Mouse (Mus musculus): ENCODE measurements at regions not wholly inside any gene's neighbourhood (a gene's known extent, or its start where the extent isn't known, plus 50 kb on each side); places are given as distances from the start of the nearest gene placed in this dataset.

GRCm38 (mm10) chr3:38647737-38648330 lies 163.2 kb upstream of the Ankrd50 start:
- no peak for DNase-seq (ENCODE audit: low spot score)
- no peak overlapping the region for H3K4me3 ChIP-seq (ENCODE audit: low read depth, low read length)
- H3K9ac ChIP-seq (ENCODE audit: low read length), result no peak overlapping the region
- H3K4me1 ChIP-seq (ENCODE audit: control insufficient read depth, insufficient read depth, low read length), result no peaks in the 10 kb centered on the region
- H3K4me2 ChIP-seq (ENCODE audit: low read length), result no peak overlapping the region
- ATAC-seq, result no peak
- H3K9me3 ChIP-seq (replicated peaks; ENCODE audit: control insufficient read depth, low read length), result no peaks in the 10 kb centered on the region
- no peak overlapping the region for H3K27ac ChIP-seq (ENCODE audit: low read depth, low read length)
- no peaks in the 10 kb centered on the region for H3K36me3 ChIP-seq (ENCODE audit: control insufficient read depth, insufficient read depth, low read length)
- WGBS, result 89% methylated on average over 7 of the region's 7 CpGs
- no peaks in the 10 kb centered on the region for H3K27me3 ChIP-seq (replicated peaks; ENCODE audit: control insufficient read depth, insufficient read depth, low read length)

DNA sequence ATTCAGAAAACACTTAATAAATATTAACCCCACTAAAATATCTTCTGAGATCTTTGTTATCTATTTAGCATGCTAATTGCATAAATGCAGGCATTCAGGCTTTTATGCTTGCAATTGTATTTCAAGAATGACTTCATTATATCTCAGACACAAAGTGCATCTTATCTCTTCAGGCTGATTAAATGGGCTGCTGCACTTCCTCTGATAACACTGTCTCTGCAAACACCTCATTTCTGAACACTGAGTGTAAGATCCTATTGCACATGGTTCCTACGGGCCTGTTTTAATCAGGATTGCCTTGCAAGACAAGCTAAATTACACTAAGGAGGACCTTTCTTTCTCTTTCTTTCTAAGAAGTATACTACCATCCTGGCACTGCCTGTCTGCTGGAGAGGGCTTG lies 157.1 kb upstream of the Ankrd50 start:
- WGBS, result 78% methylated on average over 1 of the region's 1 CpGs
- DNase-seq (ENCODE audit: low spot score), result no peak
- no peaks in the 10 kb centered on the region for H3K9me3 ChIP-seq (replicated peaks; ENCODE audit: control insufficient read depth, low read length)

DNA sequence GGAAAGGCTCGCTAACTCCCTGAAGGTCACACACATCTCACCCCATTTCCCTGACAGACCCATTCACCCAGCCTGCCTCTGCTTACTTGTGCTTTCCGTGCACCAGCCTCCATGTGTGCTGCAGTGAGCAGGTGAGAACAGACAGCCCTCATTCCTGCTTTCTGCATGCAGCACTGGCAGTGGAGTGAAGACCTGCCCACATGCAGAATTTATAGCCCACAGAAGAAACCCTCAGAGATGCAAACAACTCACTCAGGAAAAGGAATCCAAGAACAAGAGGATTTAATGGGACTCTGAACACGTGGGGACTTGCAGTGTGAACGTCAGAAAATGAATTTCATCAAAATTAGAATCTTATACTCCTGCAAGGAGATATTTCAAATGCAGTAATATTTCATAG lies 152.2 kb upstream of the Ankrd50 start:
- Histone ChIP-seq H3K9ac (ENCODE audit: low read length) (no peak overlapping the region), H3K9me3 (replicated peaks; ENCODE audit: control insufficient read depth, low read length) (no peaks in the 10 kb centered on the region), H3K4me2 (ENCODE audit: low read length) (no peak overlapping the region), H3K4me1 (ENCODE audit: control insufficient read depth, insufficient read depth, low read length) (no peaks in the 10 kb centered on the region), H3K27me3 (replicated peaks; ENCODE audit: control insufficient read depth, insufficient read depth, low read length) (no peaks in the 10 kb centered on the region), H3K36me3 (ENCODE audit: control insufficient read depth, insufficient read depth, low read length) (no peaks in the 10 kb centered on the region), H3K27ac (ENCODE audit: low read depth, low read length) (no peak overlapping the region), H3K4me3 (ENCODE audit: low read depth, low read length) (no peak overlapping the region)
- ATAC-seq, result no peak
- 82% methylated on average over 4 of the region's 4 CpGs for WGBS
- DNase-seq (ENCODE audit: low spot score), result no peak

More for the DNA sequence above, 157.1 kb upstream of the Ankrd50 start:
- no peaks in the 10 kb centered on the region for H3K27me3 ChIP-seq (replicated peaks; ENCODE audit: control insufficient read depth, insufficient read depth, low read length)
- H3K36me3 ChIP-seq (ENCODE audit: control insufficient read depth, insufficient read depth, low read length), result no peaks in the 10 kb centered on the region
- H3K9ac ChIP-seq (ENCODE audit: low read length), result no peak overlapping the region
- H3K27ac ChIP-seq (ENCODE audit: low read depth, low read length), result no peak overlapping the region
- H3K4me2 ChIP-seq (ENCODE audit: low read length), result no peak overlapping the region
- H3K4me1 ChIP-seq (ENCODE audit: control insufficient read depth, insufficient read depth, low read length), result no peaks in the 10 kb centered on the region
- no peak overlapping the region for H3K4me3 ChIP-seq (ENCODE audit: low read depth, low read length)
- ATAC-seq, result no peak

DNA sequence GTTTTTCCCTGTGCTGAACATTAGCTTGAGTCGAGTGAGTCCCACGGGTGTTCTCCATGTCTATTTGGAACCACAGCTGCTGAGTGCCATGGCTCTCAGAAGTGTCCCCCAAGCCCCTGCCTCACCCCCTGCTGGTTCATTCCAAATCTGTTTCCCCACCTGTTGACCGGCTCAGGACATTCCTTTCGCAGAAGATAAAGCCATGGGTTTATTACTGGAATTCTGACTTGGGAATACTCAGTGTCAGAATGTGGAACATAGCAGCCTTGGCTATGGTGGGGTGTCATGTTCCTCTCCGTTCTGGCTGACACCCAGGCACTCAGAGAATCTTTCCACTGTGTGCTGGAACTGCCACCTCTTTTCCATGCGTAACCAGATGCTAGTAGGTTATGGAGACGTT lies 148.7 kb upstream of the Ankrd50 start:
- H3K36me3 ChIP-seq (ENCODE audit: control insufficient read depth, insufficient read depth, low read length), result no peaks in the 10 kb centered on the region
- no peaks in the 10 kb centered on the region for H3K27me3 ChIP-seq (replicated peaks; ENCODE audit: control insufficient read depth, insufficient read depth, low read length)
- no peak overlapping the region for H3K27ac ChIP-seq (ENCODE audit: low read depth, low read length)
- H3K4me2 ChIP-seq (ENCODE audit: low read length), result no peak overlapping the region
- H3K4me3 ChIP-seq (ENCODE audit: low read depth, low read length), result no peak overlapping the region
- no peaks in the 10 kb centered on the region for H3K4me1 ChIP-seq (ENCODE audit: control insufficient read depth, insufficient read depth, low read length)
- no peak overlapping the region for H3K9ac ChIP-seq (ENCODE audit: low read length)
- H3K9me3 ChIP-seq (replicated peaks; ENCODE audit: control insufficient read depth, low read length), result no peaks in the 10 kb centered on the region
- no peak for DNase-seq (ENCODE audit: low spot score)
- 79% methylated on average over 7 of the region's 7 CpGs for WGBS
- no peak for ATAC-seq

- Histone ChIP-seq H3K4me1 (ENCODE audit: control insufficient read depth, insufficient read depth, low read length) (no peaks in the 10 kb centered on the region), H3K9ac (ENCODE audit: low read length) (no peak overlapping the region), H3K4me2 (ENCODE audit: low read length) (no peak overlapping the region), H3K9me3 (replicated peaks; ENCODE audit: control insufficient read depth, low read length) (no peaks in the 10 kb centered on the region), H3K4me3 (ENCODE audit: low read depth, low read length) (no peak overlapping the region), H3K27ac (ENCODE audit: low read depth, low read length) (no peak overlapping the region), H3K36me3 (ENCODE audit: control insufficient read depth, insufficient read depth, low read length) (no peaks in the 10 kb centered on the region), H3K27me3 (replicated peaks; ENCODE audit: control insufficient read depth, insufficient read depth, low read length) (no peaks in the 10 kb centered on the region)
- no peak for ATAC-seq
- no peak for DNase-seq (ENCODE audit: low spot score)
- WGBS, result 88% methylated on average over 12 of the region's 12 CpGs
Observed at GRCm38 (mm10) chr3:38625575-38626184, 141.0 kb upstream of the Ankrd50 start.

GRCm38 (mm10) chr3:38617989-38618388 lies 133.3 kb upstream of the Ankrd50 start:
- no peak for DNase-seq (ENCODE audit: low spot score)
- H3K9me3 ChIP-seq (replicated peaks; ENCODE audit: control insufficient read depth, low read length), result no peaks in the 10 kb centered on the region
- H3K27me3 ChIP-seq (replicated peaks; ENCODE audit: control insufficient read depth, insufficient read depth, low read length), result no peaks in the 10 kb centered on the region
- H3K4me2 ChIP-seq (ENCODE audit: low read length), result no peak overlapping the region
- WGBS, result 69% methylated on average over 3 of the region's 3 CpGs
- no peak overlapping the region for H3K27ac ChIP-seq (ENCODE audit: low read depth, low read length)
- ATAC-seq, result no peak
- no peak overlapping the region for H3K4me3 ChIP-seq (ENCODE audit: low read depth, low read length)
- H3K9ac ChIP-seq (ENCODE audit: low read length), result no peak overlapping the region
- H3K36me3 ChIP-seq (ENCODE audit: control insufficient read depth, insufficient read depth, low read length), result no peaks in the 10 kb centered on the region
- H3K4me1 ChIP-seq (ENCODE audit: control insufficient read depth, insufficient read depth, low read length), result no peaks in the 10 kb centered on the region

GRCm38 (mm10) chr3:38617217-38617616 lies 132.6 kb upstream of the Ankrd50 start:
- Histone ChIP-seq H3K9ac (ENCODE audit: low read length) (no peak overlapping the region), H3K4me1 (ENCODE audit: control insufficient read depth, insufficient read depth, low read length) (no peaks in the 10 kb centered on the region), H3K4me2 (ENCODE audit: low read length) (no peak overlapping the region), H3K4me3 (ENCODE audit: low read depth, low read length) (no peak overlapping the region), H3K27ac (ENCODE audit: low read depth, low read length) (no peak overlapping the region), H3K36me3 (ENCODE audit: control insufficient read depth, insufficient read depth, low read length) (no peaks in the 10 kb centered on the region), H3K9me3 (replicated peaks; ENCODE audit: control insufficient read depth, low read length) (no peaks in the 10 kb centered on the region), H3K27me3 (replicated peaks; ENCODE audit: control insufficient read depth, insufficient read depth, low read length) (no peaks in the 10 kb centered on the region)
- DNase-seq (ENCODE audit: low spot score) (no peak), ATAC-seq (no peak)
- WGBS, result 89% methylated on average over 8 of the region's 8 CpGs

- Histone ChIP-seq H3K36me3 (ENCODE audit: control insufficient read depth, insufficient read depth, low read length) (no peaks in the 10 kb centered on the region), H3K27ac (ENCODE audit: low read depth, low read length) (no peak overlapping the region), H3K27me3 (replicated peaks; ENCODE audit: control insufficient read depth, insufficient read depth, low read length) (no peaks in the 10 kb centered on the region), H3K4me1 (ENCODE audit: control insufficient read depth, insufficient read depth, low read length) (no peaks in the 10 kb centered on the region), H3K9ac (ENCODE audit: low read length) (no peak overlapping the region), H3K9me3 (replicated peaks; ENCODE audit: control insufficient read depth, low read length) (no peaks in the 10 kb centered on the region), H3K4me3 (ENCODE audit: low read depth, low read length) (no peak overlapping the region), H3K4me2 (ENCODE audit: low read length) (no peak overlapping the region)
- 76% methylated on average over 6 of the region's 6 CpGs for WGBS
- ATAC-seq (no peak), DNase-seq (ENCODE audit: low spot score) (no peak)
Observed at GRCm38 (mm10) chr3:38613706-38614105, 129.1 kb upstream of the Ankrd50 start.

DNA sequence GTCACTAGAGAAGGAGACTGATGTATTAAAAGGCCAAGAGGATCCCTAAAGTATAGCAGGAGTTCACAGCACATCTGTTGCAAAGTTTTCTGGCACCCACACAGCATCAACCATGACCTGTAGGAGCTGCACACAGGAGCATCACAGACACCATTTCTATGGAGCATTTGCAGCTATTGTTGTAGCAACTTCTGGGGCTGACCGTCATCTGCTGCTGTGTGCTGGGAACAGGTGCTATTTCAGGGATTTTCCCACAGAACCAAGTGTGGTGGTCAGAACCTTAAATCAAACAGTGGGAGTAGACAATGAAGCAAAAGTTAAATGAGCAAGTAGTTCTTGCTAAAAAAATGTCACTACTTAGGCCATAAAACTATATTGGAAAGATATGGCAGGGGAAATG lies 106.9 kb upstream of the Ankrd50 start:
- H3K4me1 ChIP-seq (ENCODE audit: control insufficient read depth, insufficient read depth, low read length), result no peaks in the 10 kb centered on the region
- H3K4me2 ChIP-seq (ENCODE audit: low read length), result no peak overlapping the region
- H3K27me3 ChIP-seq (replicated peaks; ENCODE audit: control insufficient read depth, insufficient read depth, low read length), result no peaks in the 10 kb centered on the region
- no peaks in the 10 kb centered on the region for H3K9me3 ChIP-seq (replicated peaks; ENCODE audit: control insufficient read depth, low read length)
- no peak overlapping the region for H3K4me3 ChIP-seq (ENCODE audit: low read depth, low read length)
- H3K36me3 ChIP-seq (ENCODE audit: control insufficient read depth, insufficient read depth, low read length), result no peaks in the 10 kb centered on the region
- DNase-seq (ENCODE audit: low spot score), result no peak
- H3K27ac ChIP-seq (ENCODE audit: low read depth, low read length), result no peak overlapping the region
- WGBS, result 90% methylated on average over 1 of the region's 1 CpGs
- H3K9ac ChIP-seq (ENCODE audit: low read length), result no peak overlapping the region
- no peak for ATAC-seq

Measured in forebrain, embryonic 14.5 days (tissue).